Mouse (Mus musculus) heart, embryonic 15.5 days (tissue): ENCODE data around the gene 1700023F06Rik. TPM values are rescaled to one million over a fixed set of nuclear protein-coding genes. Genes with fewer than 3 reads are reported as not detected.
A peak's percentile ranks its signal among the peaks of the same experiment; 100 is the strongest.

Source experiments
- ATAC-seq: fragments of 200-750 bp; cut with Nextera tagmentation; replicated peaks from 2 replicates; pipeline ENCODE4 v1.8.0; 2017; ENCODE audit warnings: low read depth, moderate TSS enrichment; ENCODE audit not compliant: insufficient number of reproducible peaks, insufficient read depth, low FRiP score
- H3K27ac ChIP-seq: fragments of 300-500 bp; sonication (generic); 2 replicates; pipeline ENCODE4 v1.5.1; 2015; ENCODE audit warnings: mild to moderate bottlenecking, inconsistent platforms
- H3K27me3 ChIP-seq: fragments of 300-500 bp; sonication (generic); 2 replicates; pipeline ENCODE4 v1.6.1; 2015; ENCODE audit warnings: inconsistent platforms
- H3K36me3 ChIP-seq: fragments of 300-500 bp; sonication (generic); 2 replicates; pipeline ENCODE4 v1.6.1; 2015; ENCODE audit warnings: mild to moderate bottlenecking, inconsistent platforms
- H3K4me1 ChIP-seq: fragments of 300-500 bp; sonication (generic); replicated peaks from 2 replicates; pipeline ENCODE4 v1.6.1; 2015; ENCODE audit warnings: inconsistent platforms
- H3K4me2 ChIP-seq: fragments of 300-500 bp; sonication (generic); 2 replicates; pipeline ENCODE4 v1.6.1; 2015; ENCODE audit warnings: inconsistent platforms, mild to moderate bottlenecking, moderate library complexity
- H3K4me3 ChIP-seq: fragments of 300-500 bp; sonication (generic); 2 replicates; pipeline ENCODE4 v1.5.1; 2015; ENCODE audit warnings: mild to moderate bottlenecking, inconsistent platforms
- H3K9ac ChIP-seq: fragments of 300-500 bp; sonication (generic); 2 replicates; pipeline ENCODE4 v1.6.1; 2015; ENCODE audit warnings: mild to moderate bottlenecking, inconsistent platforms
- H3K9me3 ChIP-seq: fragments of 300-500 bp; sonication (generic); replicated peaks from 2 replicates; pipeline ENCODE4 v1.6.1; 2016; ENCODE audit warnings: inconsistent platforms
- WGBS: fragments of 180-500 bp; shearing (Covaris S2); methylation state at CpG from one replicate; pipeline ENCODE4 v1.1.7; 2015; ENCODE audit warnings: mixed read lengths; 5-methylcytosine and 5-hydroxymethylcytosine counted together
- polyA plus RNA-seq: library from polyadenylated mRNA; unstranded; fragments of >200 nt; fragmentation: Nextera tagmentation; extraction: Ambion mirVana; gene quantifications from 2 replicates; pipeline ENCODE4 v1.2.1, GENCODE M21; 2015

Gene 1700023F06Rik
- polyA plus RNA-seq, 1 experiment from 2014 or later = 0.18 TPM

- H3K27ac ChIP-seq = no peak overlapping the region
- no peaks in the 10 kb centered on the region for H3K9me3 ChIP-seq
- no peaks in the 10 kb centered on the region for H3K36me3 ChIP-seq
- no peak overlapping the region for H3K4me2 ChIP-seq
- H3K4me1 ChIP-seq = peaks cover 16% of the 10 kb centered on the region
- ATAC-seq = no peak
- H3K27me3 ChIP-seq = no peaks in the 10 kb centered on the region
- H3K4me3 ChIP-seq = no peak overlapping the region
- 76% methylated on average over 7 of the region's 7 CpGs for WGBS
- H3K9ac ChIP-seq = no peak overlapping the region
Measured at GRCm38 (mm10) chr11:103161449-103161848, 46.9 kb downstream of the 1700023F06Rik start.

- no peaks in the 10 kb centered on the region for H3K36me3 ChIP-seq
- H3K9ac ChIP-seq = no peak overlapping the region
- no peak overlapping the region for H3K27ac ChIP-seq
- 88% methylated on average over 11 of the region's 11 CpGs for WGBS
- no peak for ATAC-seq
- H3K27me3 ChIP-seq = no peaks in the 10 kb centered on the region
- peaks cover 16% of the 10 kb centered on the region for H3K4me1 ChIP-seq
- no peaks in the 10 kb centered on the region for H3K9me3 ChIP-seq
- H3K4me2 ChIP-seq = no peak overlapping the region
- H3K4me3 ChIP-seq = no peak overlapping the region
Measured at GRCm38 (mm10) chr11:103160738-103161137, 47.6 kb downstream of the 1700023F06Rik start.

GRCm38 (mm10) chr11:103158621-103159478, 49.5 kb downstream of the 1700023F06Rik start:
- Histone ChIP-seq H3K27ac (peak overlapping the region; percentile 69), H3K9ac (peak overlapping the region; percentile 40), H3K4me3 (peak overlapping the region; percentile 47), H3K9me3 (no peaks in the 10 kb centered on the region), H3K27me3 (no peaks in the 10 kb centered on the region), H3K4me2 (peak overlapping the region; percentile 87), H3K4me1 (peaks cover 12% of the 10 kb centered on the region), H3K36me3 (no peaks in the 10 kb centered on the region)
- 2% methylated on average over 25 of the region's 25 CpGs for WGBS
- ATAC-seq = peak; percentile 94

GRCm38 (mm10) chr11:103149771-103150170, 58.6 kb downstream of the 1700023F06Rik start:
- Histone ChIP-seq H3K27me3 (no peaks in the 10 kb centered on the region), H3K9me3 (no peaks in the 10 kb centered on the region), H3K4me1 (peaks cover 4% of the 10 kb centered on the region), H3K27ac (no peak overlapping the region), H3K4me2 (no peak overlapping the region), H3K36me3 (no peaks in the 10 kb centered on the region), H3K4me3 (no peak overlapping the region), H3K9ac (no peak overlapping the region)
- no peak for ATAC-seq
- WGBS = 88% methylated on average over 4 of the region's 4 CpGs

Other genes starting within 250 kb of the 1700023F06Rik start
- gene Nmt1, start 180.4 kb downstream of the 1700023F06Rik start, polyA plus RNA-seq = 39.1 and 47.8 TPM in 2 replicates
- gene Dcakd, start 180.2 kb downstream of the 1700023F06Rik start, polyA plus RNA-seq = 64.8 and 89.4 TPM in 2 replicates
- gene Plcd3, start 106.9 kb downstream of the 1700023F06Rik start, polyA plus RNA-seq = 11.0 and 11.8 TPM in 2 replicates
- 18.5 and 23.7 TPM in 2 replicates for gene Acbd4, start 106.9 kb downstream of the 1700023F06Rik start, polyA plus RNA-seq
- gene Hexim1, start 92.3 kb downstream of the 1700023F06Rik start, polyA plus RNA-seq = 2.6 and 3.0 TPM in 2 replicates
- 5.5 and 6.4 TPM in 2 replicates for gene Hexim2, start 76.1 kb downstream of the 1700023F06Rik start, polyA plus RNA-seq
- 1.5 and 4.6 TPM in 2 replicates for gene Fmnl1, start 37.5 kb downstream of the 1700023F06Rik start, polyA plus RNA-seq
- not detected in 2 replicates for gene Spata32, start 9.9 kb upstream of the 1700023F06Rik start, polyA plus RNA-seq
- 1.8 and 4.3 TPM in 2 replicates for gene Map3k14, start 58.9 kb upstream of the 1700023F06Rik start, polyA plus RNA-seq
- 5.4 and 9.0 TPM in 2 replicates for gene Arhgap27, start 155.1 kb upstream of the 1700023F06Rik start, polyA plus RNA-seq
- 4.8 and 6.1 TPM in 2 replicates for gene Plekhm1, start 204.1 kb upstream of the 1700023F06Rik start, polyA plus RNA-seq